25 mouse cellular contexts compared by ENCODE assay signal in the genomic region with DNA sequence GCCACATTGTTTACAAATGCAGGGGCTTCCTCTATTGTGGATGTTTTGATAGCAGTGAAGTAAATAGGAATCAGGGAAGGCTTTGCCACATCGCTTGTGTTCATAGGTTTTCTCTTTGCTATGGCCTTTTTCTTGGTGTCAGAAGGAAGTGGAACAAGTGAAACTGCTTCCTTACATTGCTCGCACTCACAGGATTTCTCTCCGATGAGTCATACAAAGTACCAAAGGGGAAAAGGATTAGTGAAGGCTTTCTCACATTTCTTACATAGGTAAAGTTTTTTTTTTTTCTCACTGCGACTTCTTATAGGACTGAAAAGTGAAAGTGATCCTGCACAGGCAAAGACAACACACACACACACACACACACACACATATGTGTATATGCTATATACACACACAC. TPM values are rescaled to one million over a fixed set of nuclear protein-coding genes. Genes with fewer than 3 reads are reported as not detected.
"Had no signal": no experiment of that assay in that cellular context is flagged by ENCODE, and none has a peak within 500 bp of the region (broad histone marks: within the 10 kb centered on the region; RNA-seq: fewer than 3 reads in every experiment).

No protein-coding gene starts in this region.

- H3K27me3 ChIP-seq: limb, embryonic 13.5 days; liver, embryonic 12.5 days; liver, embryonic 15.5 days; midbrain, embryonic 12.5 days; midbrain, embryonic 15.5 days; neural tube, embryonic 12.5 days; neural tube, embryonic 15.5 days; stomach, embryonic 15.5 days had no signal

- H3K4me1 ChIP-seq: limb, embryonic 10.5 days; limb, embryonic 13.5 days; liver, embryonic 12.5 days; liver, embryonic 15.5 days; midbrain, embryonic 12.5 days; midbrain, embryonic 15.5 days; neural tube, embryonic 12.5 days; neural tube, embryonic 15.5 days; stomach, embryonic 15.5 days had no signal

- DNase-seq: kidney, postnatal 25 days; layer of hippocampus, adult 9-11 months; liver; lung, adult 2 months; retina, postnatal 1 day; right cerebral cortex, postnatal 25 days; spleen, adult 18-20 months; thymus, postnatal 36 days had no signal

- H3K4me2 ChIP-seq: limb, embryonic 13.5 days; liver, embryonic 12.5 days; liver, embryonic 15.5 days; midbrain, embryonic 12.5 days; midbrain, embryonic 15.5 days; neural tube, embryonic 12.5 days; neural tube, embryonic 15.5 days; stomach, embryonic 15.5 days had no signal

- H3K9me3 ChIP-seq: limb, embryonic 10.5 days; limb, embryonic 13.5 days; liver, embryonic 12.5 days; liver, embryonic 15.5 days; midbrain, embryonic 12.5 days; midbrain, embryonic 15.5 days; neural tube, embryonic 12.5 days; neural tube, embryonic 15.5 days; stomach, embryonic 15.5 days had no signal

- H3K4me3 ChIP-seq: layer of hippocampus, adult 2 months; limb, embryonic 10.5 days; limb, embryonic 13.5 days; liver, embryonic 12.5 days; liver, embryonic 15.5 days; midbrain, embryonic 12.5 days; midbrain, embryonic 15.5 days; neural tube, embryonic 12.5 days; neural tube, embryonic 15.5 days; stomach, embryonic 15.5 days had no signal

- H3K36me3 ChIP-seq: limb, embryonic 10.5 days; limb, embryonic 13.5 days; liver, embryonic 12.5 days; liver, embryonic 15.5 days; midbrain, embryonic 12.5 days; midbrain, embryonic 15.5 days; neural tube, embryonic 12.5 days; neural tube, embryonic 15.5 days; stomach, embryonic 15.5 days had no signal

- H3K9ac ChIP-seq: limb, embryonic 13.5 days; liver, embryonic 12.5 days; liver, embryonic 15.5 days; midbrain, embryonic 12.5 days; midbrain, embryonic 15.5 days; neural tube, embryonic 12.5 days; neural tube, embryonic 15.5 days; stomach, embryonic 15.5 days had no signal

- H3K27ac ChIP-seq: kidney, postnatal 0 days; layer of hippocampus, adult 2 months; limb, embryonic 10.5 days; limb, embryonic 13.5 days; liver, embryonic 12.5 days; liver, embryonic 15.5 days; macrophage; midbrain, embryonic 12.5 days; midbrain, embryonic 15.5 days; neural tube, embryonic 12.5 days; neural tube, embryonic 15.5 days; stomach, embryonic 15.5 days had no signal

- ATAC-seq: liver, embryonic 12.5 days; midbrain, embryonic 15.5 days had no signal

RNA-seq across cellular contexts. Expression of a gene that starts 7.9 kb away (rescaled TPM):
- polyA plus RNA-seq: kidney, embryonic 14.5 days; kidney, postnatal 0 days; limb, embryonic 10.5 days; liver, embryonic 15.5 days; lung, embryonic 16.5 days; midbrain, embryonic 12.5 days had no signal

RNA-seq across cellular contexts. Expression of a gene that starts 38.1 kb away (rescaled TPM):
- polyA plus RNA-seq: large intestine, adult 2 months; lung, adult 2 months; macrophage; urinary bladder, adult 2 months had no signal

RNA-seq across cellular contexts. Expression of a gene that starts 55.5 kb away (rescaled TPM):
- polyA plus RNA-seq: kidney, embryonic 14.5 days; kidney, postnatal 0 days; limb, embryonic 10.5 days; liver, embryonic 12.5 days; liver, embryonic 15.5 days; lung, adult 2 months; lung, embryonic 16.5 days; macrophage; midbrain, embryonic 12.5 days; midbrain, embryonic 15.5 days; neural tube, embryonic 12.5 days; neural tube, embryonic 15.5 days; stomach, embryonic 15.5 days; thymus, postnatal 0 days; urinary bladder, adult 2 months had no signal
